Mouse (Mus musculus) limb, embryonic 11.5 days (tissue): ENCODE measurements around the gene Xxylt1. TPM values are rescaled to one million over a fixed set of nuclear protein-coding genes. Genes with fewer than 3 reads are reported as not detected.

ENCODE experiments used
- ATAC-seq: fragments of 200-750 bp; cut with Nextera tagmentation; 2 replicates; pipeline ENCODE4 v1.8.0; 2017; ENCODE audit warnings: low read depth; ENCODE audit not compliant: insufficient number of reproducible peaks, low FRiP score, low TSS enrichment
- DNase-seq: peaks from one replicate; pipeline ENCODE4 v3.0.0-alpha.2; 2015; ENCODE audit warnings: low spot score
- H3K27ac ChIP-seq: fragments of 300-500 bp; sonication (generic); replicated peaks from 2 replicates; pipeline ENCODE4 v1.5.1; 2014; ENCODE audit warnings: low read depth, mild to moderate bottlenecking, low read length
- H3K27me3 ChIP-seq: fragments of 300-500 bp; sonication (generic); 2 replicates; pipeline ENCODE4 v1.6.1; 2014; ENCODE audit warnings: mild to moderate bottlenecking, low read length, mixed read lengths; ENCODE audit not compliant: control insufficient read depth, insufficient read depth
- H3K36me3 ChIP-seq: fragments of 300-500 bp; sonication (generic); 2 replicates; pipeline ENCODE4 v1.6.1; 2014; ENCODE audit warnings: mild to moderate bottlenecking, low read length, moderate library complexity, mixed read lengths; ENCODE audit not compliant: control insufficient read depth, insufficient read depth
- H3K4me1 ChIP-seq: fragments of 300-500 bp; sonication (generic); 2 replicates; pipeline ENCODE4 v1.6.1; 2014; ENCODE audit warnings: low read length, mixed read lengths; ENCODE audit not compliant: control insufficient read depth, insufficient read depth
- H3K4me2 ChIP-seq: fragments of 300-500 bp; sonication (generic); 2 replicates; pipeline ENCODE4 v1.6.1; 2014; ENCODE audit warnings: low read depth, mild to moderate bottlenecking, moderate library complexity; ENCODE audit not compliant: severe bottlenecking
- H3K4me3 ChIP-seq: fragments of 300-500 bp; sonication (generic); 2 replicates; pipeline ENCODE4 v1.5.1; 2014; ENCODE audit warnings: low read depth, low read length
- H3K9ac ChIP-seq: fragments of 300-500 bp; sonication (generic); 2 replicates; pipeline ENCODE4 v1.6.1; 2014; ENCODE audit warnings: mild to moderate bottlenecking, low read length
- H3K9me3 ChIP-seq: fragments of 300-500 bp; sonication (generic); 2 replicates; pipeline ENCODE4 v1.6.1; 2016; ENCODE audit warnings: low read length; ENCODE audit not compliant: control insufficient read depth
- WGBS: fragments of 180-500 bp; shearing (Covaris S2); extraction: QIAGEN DNeasy Blood & Tissue Kit; methylation state at CpG from one replicate; pipeline ENCODE4 v1.1.7; 2014; 5-methylcytosine and 5-hydroxymethylcytosine counted together
- polyA plus RNA-seq: library from polyadenylated mRNA; unstranded; fragments of >200 nt; fragmentation: Nextera tagmentation; extraction: Ambion mirVana; gene quantifications from 2 replicates; pipeline ENCODE4 v1.2.1, GENCODE M21; 2014

Gene Xxylt1
- polyA plus RNA-seq, 1 experiment from 2014 or later = 16.2 TPM

DNA sequence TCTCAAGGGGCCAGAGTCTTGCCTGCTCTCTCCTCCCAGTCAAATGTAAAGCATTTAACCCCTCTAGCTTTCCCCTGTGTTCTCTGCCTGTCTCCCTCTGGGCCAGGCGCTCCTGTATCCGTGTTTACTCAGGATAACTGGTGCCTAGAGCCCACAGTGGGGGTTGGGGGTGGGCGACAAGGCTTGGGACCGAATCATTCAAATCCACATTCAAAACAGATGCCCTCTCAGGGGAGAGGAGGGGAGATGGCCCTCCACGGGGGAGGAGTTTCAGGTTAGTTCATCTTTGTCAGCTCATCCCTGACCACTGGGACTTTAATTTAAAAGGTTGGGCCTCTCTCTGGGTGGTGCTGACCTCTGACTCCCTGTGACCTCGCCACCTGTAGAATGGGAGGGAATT, 144.8 kb downstream of the Xxylt1 start:
- H3K4me1 ChIP-seq = peaks cover 19% of the 10 kb centered on the region
- H3K9ac ChIP-seq = no peak overlapping the region
- H3K4me3 ChIP-seq = no peak overlapping the region
- H3K27me3 ChIP-seq = no peaks in the 10 kb centered on the region
- WGBS = 30% methylated on average over 6 of the region's 6 CpGs
- H3K36me3 ChIP-seq = no peaks in the 10 kb centered on the region
- DNase-seq (no peak), ATAC-seq (no peak)
- H3K4me2 ChIP-seq = no peak overlapping the region
- H3K9me3 ChIP-seq = no peaks in the 10 kb centered on the region
- no peak overlapping the region for H3K27ac ChIP-seq

DNA sequence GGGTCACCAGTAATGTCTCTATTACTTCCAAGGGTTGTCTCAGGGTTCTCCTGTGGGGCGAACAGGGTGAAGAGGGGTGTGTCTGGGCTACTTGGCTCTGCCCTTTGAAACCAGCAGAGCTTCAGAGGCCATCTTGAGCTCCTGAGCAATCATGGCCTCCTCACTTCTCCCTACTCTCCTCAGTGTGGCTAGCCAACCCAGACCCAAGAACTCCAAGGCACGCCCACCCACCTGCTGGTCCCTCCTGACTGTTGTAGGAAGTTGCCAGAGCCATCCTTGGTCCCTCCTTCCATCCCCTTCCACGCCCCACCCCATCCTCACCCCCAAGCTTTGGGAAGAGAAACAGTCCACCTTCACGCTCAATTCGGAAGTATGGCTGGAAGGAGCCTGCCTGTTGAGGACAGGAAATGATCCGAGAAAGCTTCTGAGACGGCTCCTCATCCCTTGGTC, 145.2 kb downstream of the Xxylt1 start:
- no peak overlapping the region for H3K27ac ChIP-seq
- no peak overlapping the region for H3K4me3 ChIP-seq
- H3K36me3 ChIP-seq = no peaks in the 10 kb centered on the region
- no peak overlapping the region for H3K4me2 ChIP-seq
- no peaks in the 10 kb centered on the region for H3K27me3 ChIP-seq
- 79% methylated on average over 7 of the region's 7 CpGs for WGBS
- peaks cover 19% of the 10 kb centered on the region for H3K4me1 ChIP-seq
- ATAC-seq = no peak
- H3K9ac ChIP-seq = no peak overlapping the region
- no peaks in the 10 kb centered on the region for H3K9me3 ChIP-seq
- DNase-seq = no peak

DNA sequence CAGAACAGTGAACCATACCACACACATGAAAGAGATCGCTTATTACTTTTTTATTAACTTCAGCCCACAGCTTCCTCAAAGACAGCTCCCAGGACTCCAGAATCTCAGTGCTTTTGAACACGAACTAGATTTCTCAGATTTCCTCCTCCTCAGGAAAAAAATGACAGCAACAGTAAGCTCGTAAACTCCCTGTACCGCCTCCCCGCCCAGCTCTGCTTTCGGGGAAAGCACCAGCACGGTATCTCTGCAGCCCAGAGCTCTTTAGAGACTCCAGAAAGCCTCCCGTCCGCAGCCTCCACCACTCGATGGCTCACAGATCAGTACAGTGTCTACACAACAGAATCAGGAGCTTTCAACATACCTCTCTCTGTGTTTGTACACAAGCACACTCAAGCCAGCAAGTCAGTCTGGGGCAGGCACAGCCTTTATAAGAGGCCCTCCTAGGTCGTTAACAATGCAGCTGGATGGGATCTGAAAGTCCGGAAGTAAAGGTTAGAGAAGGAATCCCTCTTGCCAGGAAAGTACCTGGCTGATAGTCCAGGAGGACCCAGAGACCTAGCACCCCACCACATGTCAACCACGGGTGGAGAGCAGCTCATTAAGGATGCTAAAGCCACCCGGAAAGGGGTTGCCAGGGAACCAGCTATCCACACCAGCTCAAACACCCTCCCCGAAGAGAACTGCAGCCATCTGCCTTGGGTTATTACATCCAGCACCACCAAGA, 146.1 kb downstream of the Xxylt1 start:
- Histone ChIP-seq H3K9ac (no peak overlapping the region), H3K4me2 (no peak overlapping the region)

DNA sequence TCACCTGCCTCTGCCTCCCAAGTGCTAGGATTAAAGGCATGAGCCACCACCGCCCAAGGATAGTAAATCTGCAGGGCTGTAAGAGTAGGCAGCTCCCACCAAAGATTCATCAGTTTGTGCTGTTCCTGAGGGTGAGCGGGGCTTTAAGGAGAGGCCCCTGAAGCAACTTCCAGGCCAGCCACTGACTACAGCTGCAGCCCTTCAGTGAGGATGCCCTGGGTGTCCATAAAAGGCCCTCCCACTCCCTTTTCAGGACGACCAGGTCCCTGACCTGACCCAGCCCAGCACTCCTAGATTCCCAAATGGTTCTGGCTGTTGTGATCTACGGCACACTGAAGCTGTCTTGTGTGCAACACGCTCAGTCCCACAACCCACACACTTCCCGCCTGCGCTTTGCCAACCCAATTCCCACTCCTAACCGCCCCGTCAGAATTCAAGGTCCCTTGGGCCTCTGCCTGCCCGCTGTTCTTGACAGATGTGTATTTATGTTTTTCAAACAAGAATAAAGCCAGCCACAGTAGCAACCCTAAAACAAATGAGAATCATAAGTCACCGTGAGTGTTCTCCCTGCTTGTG, 146.9 kb downstream of the Xxylt1 start:
- Histone ChIP-seq H3K36me3 (no peaks in the 10 kb centered on the region), H3K4me2 (no peak overlapping the region), H3K4me1 (peaks cover 19% of the 10 kb centered on the region), H3K9ac (no peak overlapping the region), H3K4me3 (no peak overlapping the region), H3K27ac (0 out of 2 replicates have a peak overlapping the region, but pooled peaks have one; percentile 22), H3K27me3 (no peaks in the 10 kb centered on the region), H3K9me3 (no peaks in the 10 kb centered on the region)
- peak; percentile 36 for DNase-seq
- 61% methylated on average over 11 of the region's 11 CpGs for WGBS
- ATAC-seq = no peak

More for the DNA sequence above, 146.1 kb downstream of the Xxylt1 start:
- peaks cover 19% of the 10 kb centered on the region for H3K4me1 ChIP-seq
- H3K9me3 ChIP-seq = no peaks in the 10 kb centered on the region
- DNase-seq (peak; percentile 45), ATAC-seq (no peak)
- no peak overlapping the region for H3K4me3 ChIP-seq
- H3K27me3 ChIP-seq = no peaks in the 10 kb centered on the region
- WGBS = 29% methylated on average over 15 of the region's 15 CpGs
- H3K27ac ChIP-seq = peak overlapping the region; percentile 22; the same call in 1 of the 2 replicates
- H3K36me3 ChIP-seq = no peaks in the 10 kb centered on the region

DNA sequence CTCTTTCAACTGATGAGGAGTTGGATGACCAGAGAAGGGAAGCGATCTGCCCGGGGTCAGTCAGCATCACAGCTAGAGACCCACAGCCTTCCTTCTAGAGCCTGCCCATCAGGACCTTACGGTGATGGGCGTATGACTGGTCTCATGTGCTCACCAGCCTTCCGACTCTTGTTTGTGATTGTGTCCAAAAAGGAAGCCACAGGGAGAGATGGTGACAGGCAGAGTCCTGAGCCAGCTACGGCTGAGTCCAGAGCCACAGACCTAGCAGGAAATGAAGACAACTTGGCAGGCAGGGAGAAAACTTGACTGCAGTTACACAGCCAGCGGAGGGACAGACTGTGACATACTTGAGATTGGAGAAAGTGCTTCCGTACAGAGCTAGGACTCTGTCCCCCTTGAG, 147.9 kb downstream of the Xxylt1 start:
- ATAC-seq = no peak
- no peak for DNase-seq
- Histone ChIP-seq H3K36me3 (no peaks in the 10 kb centered on the region), H3K4me2 (no peak overlapping the region), H3K9ac (no peak overlapping the region), H3K4me1 (peaks cover 19% of the 10 kb centered on the region), H3K27ac (no peak overlapping the region), H3K4me3 (no peak overlapping the region), H3K9me3 (no peaks in the 10 kb centered on the region), H3K27me3 (no peaks in the 10 kb centered on the region)
- 89% methylated on average over 8 of the region's 8 CpGs for WGBS

DNA sequence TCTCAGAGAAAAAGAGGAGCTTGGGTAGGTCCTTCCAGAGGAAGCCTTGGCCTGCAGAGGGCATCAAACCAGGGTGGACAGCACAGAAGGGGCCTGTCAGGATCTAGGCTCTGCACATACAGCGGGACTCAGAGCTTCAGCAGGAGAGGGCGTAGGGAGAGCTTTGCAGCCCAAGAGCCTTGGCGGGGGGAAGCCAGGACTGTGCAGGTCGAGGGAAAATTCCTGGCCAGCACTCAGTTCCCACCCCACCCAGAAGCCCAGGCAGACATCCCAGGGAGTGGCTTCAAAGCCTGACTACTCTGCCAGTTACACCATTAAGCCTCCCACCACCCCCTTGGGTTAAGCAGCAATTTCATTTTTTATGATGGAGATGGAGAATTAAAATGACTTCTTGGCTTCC, 148.4 kb downstream of the Xxylt1 start:
- H3K4me3 ChIP-seq = no peak overlapping the region
- H3K4me2 ChIP-seq = no peak overlapping the region
- no peak overlapping the region for H3K9ac ChIP-seq
- no peaks in the 10 kb centered on the region for H3K9me3 ChIP-seq
- no peak for ATAC-seq
- no peaks in the 10 kb centered on the region for H3K36me3 ChIP-seq
- no peaks in the 10 kb centered on the region for H3K27me3 ChIP-seq
- no peak overlapping the region for H3K27ac ChIP-seq
- peaks cover 19% of the 10 kb centered on the region for H3K4me1 ChIP-seq
- DNase-seq = no peak
- 71% methylated on average over 4 of the region's 4 CpGs for whole genome bisulfite sequencing

DNA sequence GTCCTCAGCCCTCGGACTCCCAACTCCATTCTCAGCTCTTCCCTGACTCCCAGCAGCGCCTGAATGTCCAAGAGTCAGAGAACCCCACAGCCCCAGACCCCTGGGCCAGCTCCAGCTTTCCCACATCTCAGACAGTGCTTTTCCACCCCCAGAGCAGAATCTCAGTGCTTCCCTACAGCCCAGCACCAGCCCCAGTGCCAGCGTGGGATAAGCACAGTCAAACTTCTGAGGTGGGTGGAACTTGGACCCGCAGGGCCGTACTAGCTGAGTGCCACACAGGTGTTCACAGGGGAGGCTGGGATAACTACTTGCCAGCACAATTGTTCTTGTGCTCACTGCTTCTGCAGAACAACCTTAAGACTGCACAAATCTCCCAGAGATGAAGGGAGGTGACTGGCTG, 149.0 kb downstream of the Xxylt1 start:
- 87% methylated on average over 5 of the region's 5 CpGs for WGBS
- ATAC-seq (no peak), DNase-seq (no peak)
- H3K36me3 ChIP-seq = no peaks in the 10 kb centered on the region
- H3K27me3 ChIP-seq = no peaks in the 10 kb centered on the region
- no peaks in the 10 kb centered on the region for H3K9me3 ChIP-seq
- H3K27ac ChIP-seq = no peak overlapping the region
- H3K4me3 ChIP-seq = no peak overlapping the region
- H3K4me1 ChIP-seq = peaks cover 19% of the 10 kb centered on the region
- H3K4me2 ChIP-seq = no peak overlapping the region
- no peak overlapping the region for H3K9ac ChIP-seq

DNA sequence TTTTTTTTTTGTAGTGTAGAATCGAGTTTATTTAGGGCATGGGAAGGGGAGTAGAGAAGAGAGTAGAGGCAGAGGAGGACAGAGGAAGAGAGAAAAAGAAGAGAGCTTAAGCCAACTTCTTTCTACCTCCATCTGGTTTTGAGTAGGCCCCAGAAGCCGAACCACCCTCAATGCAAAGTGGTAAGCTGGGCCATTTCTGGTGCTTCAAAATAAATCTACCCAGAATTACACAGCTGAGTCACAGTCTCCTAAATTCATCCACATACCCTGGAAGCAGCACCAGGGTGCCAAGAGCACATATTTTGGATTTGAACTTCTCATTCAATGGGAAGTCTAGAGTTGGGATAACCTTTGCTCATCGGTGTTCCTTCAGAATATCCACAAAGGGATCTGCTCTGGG, 152.1 kb downstream of the Xxylt1 start:
- Histone ChIP-seq H3K4me2 (no peak overlapping the region), H3K4me1 (peaks cover under 1% of the 10 kb centered on the region; the same call in 1 of the 2 replicates), H3K9ac (no peak overlapping the region), H3K36me3 (no peaks in the 10 kb centered on the region), H3K4me3 (no peak overlapping the region), H3K27ac (no peak overlapping the region), H3K9me3 (no peaks in the 10 kb centered on the region), H3K27me3 (no peaks in the 10 kb centered on the region)
- 83% methylated on average over 3 of the region's 3 CpGs for WGBS
- ATAC-seq (no peak), DNase-seq (no peak)
